Mouse (Mus musculus) stomach, postnatal 0 days (tissue): Measurements from ENCODE around the gene Hspb7. TPM values are rescaled to one million over a fixed set of nuclear protein-coding genes. Genes with fewer than 3 reads are reported as not detected.

Experiments used
- ATAC-seq: fragments of 200-750 bp; cut with Nextera tagmentation; 2 replicates; pipeline ENCODE4 v1.8.0; 2017; ENCODE audit not compliant: low FRiP score, low TSS enrichment
- DNase-seq: peaks from one replicate; pipeline ENCODE4 v3.0.0-alpha.2; 2016; ENCODE audit warnings: low spot score
- H3K27ac ChIP-seq: fragments of 300-500 bp; sonication (generic); replicated peaks from 2 replicates; pipeline ENCODE4 v1.5.1; 2014; ENCODE audit warnings: mild to moderate bottlenecking, control low read depth
- H3K27me3 ChIP-seq: fragments of 300-500 bp; sonication (generic); 2 replicates; pipeline ENCODE4 v1.6.1; 2014; ENCODE audit warnings: low read length; ENCODE audit not compliant: control insufficient read depth, insufficient read depth
- H3K36me3 ChIP-seq: fragments of 300-500 bp; sonication (generic); 2 replicates; pipeline ENCODE4 v1.6.1; 2014; ENCODE audit warnings: low read length, mixed read lengths; ENCODE audit not compliant: control insufficient read depth, insufficient read depth
- H3K4me1 ChIP-seq: fragments of 300-500 bp; sonication (generic); replicated peaks from 2 replicates; pipeline ENCODE4 v1.6.1; 2014; ENCODE audit warnings: antibody characterized with exemption; ENCODE audit not compliant: control insufficient read depth, insufficient read depth
- H3K4me2 ChIP-seq: fragments of 300-500 bp; sonication (generic); replicated peaks from 2 replicates; pipeline ENCODE4 v1.6.1; 2014; ENCODE audit warnings: low read depth, mild to moderate bottlenecking, control low read depth, moderate library complexity
- H3K4me3 ChIP-seq: fragments of 300-500 bp; sonication (generic); 2 replicates; pipeline ENCODE4 v1.5.1; 2014; ENCODE audit warnings: low read depth, low read length, control low read depth
- H3K9ac ChIP-seq: fragments of 300-500 bp; sonication (generic); 2 replicates; pipeline ENCODE4 v1.6.1; 2014; ENCODE audit warnings: mild to moderate bottlenecking, low read length, control low read depth, mixed read lengths
- H3K9me3 ChIP-seq: fragments of 300-500 bp; sonication (generic); 2 replicates; pipeline ENCODE4 v1.6.1; 2016; ENCODE audit warnings: low read length; ENCODE audit not compliant: control insufficient read depth
- CTCF ChIP-seq: IDR thresholded peaks from 2 replicates; pipeline ENCODE4 v1.5.1; 2016; ENCODE audit warnings: antibody characterized with exemption, low read depth, mild to moderate bottlenecking, moderate library complexity
- EP300 ChIP-seq: optimal IDR thresholded peaks from 2 replicates; pipeline ENCODE3; 2016; ENCODE audit warnings: antibody characterized with exemption
- WGBS: fragments of 180-500 bp; shearing (Covaris S2); extraction: QIAGEN DNeasy Blood & Tissue Kit; methylation state at CpG from one replicate; pipeline ENCODE4 v1.1.7; 2014; 5-methylcytosine and 5-hydroxymethylcytosine counted together
- polyA plus RNA-seq: library from polyadenylated mRNA; unstranded; fragments of >200 nt; fragmentation: Nextera tagmentation; extraction: Ambion mirVana; gene quantifications from 2 replicates; pipeline ENCODE4 v1.2.1, GENCODE M21; 2015

The Hspb7 gene
- polyA plus RNA-seq: 2.3 and 3.5 TPM in 2 replicates

DNA sequence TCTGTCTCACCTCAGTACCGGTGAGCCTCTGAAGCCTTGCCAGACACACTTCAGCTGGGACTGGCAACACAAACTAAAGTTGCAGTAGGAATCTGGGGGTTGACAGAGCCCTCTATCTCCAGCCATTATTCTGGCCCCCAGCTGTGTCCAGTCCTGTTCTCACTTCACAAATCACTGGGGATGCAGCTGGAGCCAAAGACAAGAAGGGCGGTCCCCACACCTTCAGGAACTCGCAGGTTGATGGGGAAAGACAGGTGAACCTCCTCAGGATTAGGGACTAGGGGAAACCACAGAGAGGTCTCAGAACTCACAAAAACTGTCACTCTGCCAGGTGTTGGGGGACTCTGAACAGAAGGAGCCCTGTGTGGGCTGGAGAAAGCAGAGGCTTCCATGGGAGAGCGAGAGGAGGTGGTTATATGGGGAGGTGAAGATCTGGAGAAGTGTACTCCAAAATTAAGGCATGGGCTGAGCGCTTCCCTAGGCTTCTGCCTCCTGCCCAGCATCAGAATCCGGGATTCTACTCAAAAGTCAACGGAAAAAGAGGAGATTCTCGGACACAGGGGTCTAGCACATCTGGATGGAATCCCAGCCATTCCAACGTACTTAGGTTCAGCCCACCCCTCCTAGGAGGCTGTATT lies at the start of gene Hspb7:
Hspb7 (plus strand) TSS at position 588 of the 638 bp plus-strand sequence.
- WGBS: 51% methylated on average over 9 of the region's 9 CpGs
- Histone ChIP-seq H3K36me3 (no peaks in the 10 kb centered on the region), H3K4me1 (0 out of 2 replicates have a peak, but pooled peaks cover 4% of the 10 kb centered on the region), H3K9me3 (no peaks in the 10 kb centered on the region), H3K27me3 (no peaks in the 10 kb centered on the region), H3K4me2 (peak within 1 kb of the TSS; percentile 55), H3K4me3 (peak within 1 kb of the TSS; percentile 27), H3K27ac (peak within 1 kb of the TSS; percentile 74), H3K9ac (peak within 1 kb of the TSS; percentile 69)
- DNase-seq (no peak), ATAC-seq (no peak)
- TF ChIP-seq CTCF (no peak), EP300 (no peak)

DNA sequence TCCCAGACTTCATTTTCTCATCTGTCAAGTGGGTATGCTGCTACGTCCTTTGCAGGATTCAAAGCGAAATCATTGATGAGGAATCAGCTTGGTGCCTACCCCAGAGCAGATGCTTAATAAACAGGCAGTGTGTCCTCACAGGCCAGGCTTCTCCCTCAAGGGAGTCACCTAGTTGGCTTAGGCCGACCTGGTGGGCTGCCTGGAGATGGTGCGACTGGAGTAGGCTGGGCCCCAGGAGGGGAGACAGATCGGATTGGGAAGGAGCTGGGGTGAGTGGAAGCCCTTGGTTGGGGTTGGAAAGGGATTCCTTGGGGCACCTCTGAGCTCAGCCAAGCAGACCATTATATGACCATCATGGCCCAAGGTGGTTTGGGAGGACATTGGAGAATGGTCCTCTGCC lies 48.2 kb upstream of the Hspb7 start:
- H3K9me3 ChIP-seq: no peaks in the 10 kb centered on the region
- no peaks in the 10 kb centered on the region for H3K27me3 ChIP-seq
- ATAC-seq (no peak), DNase-seq (no peak)
- no peaks in the 10 kb centered on the region for H3K4me1 ChIP-seq
- H3K4me2 ChIP-seq: no peak overlapping the region
- no peak overlapping the region for H3K4me3 ChIP-seq
- TF ChIP-seq EP300: no peak
- TF ChIP-seq CTCF: no peak
- H3K9ac ChIP-seq: no peak overlapping the region
- no peaks in the 10 kb centered on the region for H3K36me3 ChIP-seq
- H3K27ac ChIP-seq: no peak overlapping the region
- WGBS: 85% methylated on average over 5 of the region's 5 CpGs

DNA sequence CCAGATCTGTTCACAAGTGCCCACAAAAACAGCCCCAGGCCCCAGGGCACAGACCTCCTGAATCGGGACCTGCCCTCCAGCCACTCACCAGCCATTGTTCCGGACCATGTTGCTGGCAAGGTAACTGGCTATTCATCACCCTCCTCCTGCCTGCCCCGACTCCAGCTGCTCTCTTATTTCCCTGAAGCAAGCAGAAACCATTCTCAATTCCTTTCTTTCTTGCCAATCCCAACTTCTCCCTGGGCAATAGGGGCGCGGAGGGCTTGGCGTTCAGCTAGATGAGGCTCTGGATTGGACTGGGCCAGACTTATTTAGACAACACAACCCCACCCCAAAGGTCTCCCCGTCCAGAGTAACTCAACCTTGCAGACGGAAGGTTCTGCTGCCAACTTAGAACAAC lies 40.9 kb upstream of the Hspb7 start:
- no peak for DNase-seq
- ATAC-seq: no peak
- Histone ChIP-seq H3K4me2 (no peak overlapping the region), H3K4me3 (no peak overlapping the region), H3K36me3 (no peaks in the 10 kb centered on the region), H3K27ac (no peak overlapping the region), H3K27me3 (no peaks in the 10 kb centered on the region), H3K9me3 (no peaks in the 10 kb centered on the region), H3K4me1 (peaks cover 3% of the 10 kb centered on the region; the same call in 1 of the 2 replicates), H3K9ac (no peak overlapping the region)
- 57% methylated on average over 8 of the region's 8 CpGs for WGBS
- no peak for TF ChIP-seq CTCF
- TF ChIP-seq EP300: no peak

DNA sequence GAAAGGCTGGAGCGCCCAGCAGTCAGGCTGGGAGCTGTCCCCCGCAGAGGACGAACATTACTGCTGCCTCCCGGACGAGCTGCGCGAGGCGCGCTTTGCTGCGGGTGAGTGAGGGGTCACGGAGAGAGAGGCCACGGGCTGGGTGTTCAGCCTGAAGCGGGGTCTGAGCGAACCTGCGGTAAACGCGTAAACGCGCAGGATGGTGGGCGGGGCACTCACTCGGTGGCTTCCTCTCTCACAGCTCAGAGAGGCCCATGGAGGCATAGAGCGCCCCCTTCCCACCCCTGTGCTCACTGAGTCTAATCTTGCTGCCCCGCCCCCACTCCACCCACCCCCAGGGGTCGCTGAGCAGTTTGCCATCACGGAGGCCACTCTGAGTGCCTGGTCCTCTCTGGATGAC lies 38.2 kb upstream of the Hspb7 start:
- Histone ChIP-seq H3K27ac (no peak overlapping the region), H3K36me3 (no peaks in the 10 kb centered on the region), H3K9ac (peak overlapping the region; percentile 35; the same call in 1 of the 2 replicates), H3K4me2 (peak overlapping the region; percentile 58), H3K9me3 (no peaks in the 10 kb centered on the region), H3K4me1 (peaks cover 3% of the 10 kb centered on the region; the same call in 1 of the 2 replicates), H3K4me3 (peak overlapping the region; percentile 17), H3K27me3 (no peaks in the 10 kb centered on the region)
- DNase-seq (peak; percentile 41), ATAC-seq (0 out of 2 replicates have a peak, but pooled peaks have one; percentile 14)
- TF ChIP-seq EP300: no peak
- TF ChIP-seq CTCF: peak; percentile 30
- WGBS: 5% methylated on average over 22 of the region's 25 CpGs

DNA sequence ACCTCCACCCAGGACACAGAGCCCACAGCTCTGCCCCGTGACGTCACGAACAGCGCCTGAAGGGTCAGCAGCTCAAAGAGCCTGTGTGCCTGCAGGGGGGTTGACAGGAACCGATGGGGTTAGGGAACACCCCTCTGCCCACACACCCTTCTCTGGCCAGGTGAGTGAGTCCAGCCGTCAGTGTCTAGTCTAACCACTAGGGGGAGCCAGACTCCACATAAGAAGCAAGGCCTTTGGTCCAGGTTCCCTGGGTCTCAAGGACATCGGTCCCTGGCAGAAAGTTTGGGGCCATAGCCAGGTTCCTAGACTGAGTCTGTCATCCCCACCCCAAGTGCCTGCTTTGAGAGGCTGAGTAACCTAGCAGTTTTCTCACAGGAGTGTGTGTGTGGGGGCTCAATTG lies 35.3 kb upstream of the Hspb7 start:
- H3K4me2 ChIP-seq: no peak overlapping the region
- H3K4me1 ChIP-seq: peaks cover 3% of the 10 kb centered on the region; the same call in 1 of the 2 replicates
- H3K4me3 ChIP-seq: no peak overlapping the region
- no peaks in the 10 kb centered on the region for H3K27me3 ChIP-seq
- H3K9me3 ChIP-seq: no peaks in the 10 kb centered on the region
- 0% methylated on average over 7 of the region's 7 CpGs for whole genome bisulfite sequencing
- DNase-seq: peak; percentile 69
- no peak overlapping the region for H3K27ac ChIP-seq
- no peaks in the 10 kb centered on the region for H3K36me3 ChIP-seq
- H3K9ac ChIP-seq: no peak overlapping the region
- TF ChIP-seq CTCF (peak; percentile 95), EP300 (no peak)
- peak; percentile 47; the same call in 1 of the 2 replicates for ATAC-seq

DNA sequence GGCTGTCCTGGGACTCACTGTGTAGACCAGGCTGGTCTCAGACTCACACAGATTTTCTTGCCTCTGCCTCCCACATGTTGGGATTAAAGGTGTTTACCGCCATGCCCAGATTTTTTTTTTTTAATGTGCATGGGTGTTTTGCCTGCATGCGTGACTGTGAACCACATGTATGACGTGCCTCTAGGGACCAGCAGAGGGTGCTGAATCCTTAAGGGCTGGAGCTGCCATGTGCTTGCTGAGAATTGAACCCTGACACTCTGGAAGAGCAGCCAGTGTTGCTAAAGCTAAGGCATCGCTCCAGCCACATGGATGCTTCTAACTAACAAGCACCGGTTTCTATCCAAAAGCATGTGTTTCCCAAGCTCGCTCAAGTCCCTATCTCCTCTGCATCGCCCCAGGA lies 34.4 kb upstream of the Hspb7 start:
- Histone ChIP-seq H3K4me3 (no peak overlapping the region), H3K9me3 (no peaks in the 10 kb centered on the region), H3K27me3 (no peaks in the 10 kb centered on the region), H3K4me2 (no peak overlapping the region), H3K4me1 (peaks cover 3% of the 10 kb centered on the region; the same call in 1 of the 2 replicates), H3K27ac (no peak overlapping the region), H3K9ac (no peak overlapping the region), H3K36me3 (no peaks in the 10 kb centered on the region)
- no peak for ATAC-seq
- TF ChIP-seq CTCF (peak; percentile 45), EP300 (no peak)
- 70% methylated on average over 7 of the region's 7 CpGs for WGBS
- DNase-seq: no peak
